Mouse (Mus musculus) bone marrow, adult 2 months (tissue): ENCODE results near the gene Edem2. TPM values are rescaled to one million over a fixed set of nuclear protein-coding genes. Genes with fewer than 3 reads are reported as not detected.
A peak's percentile ranks its signal among the peaks of the same experiment; 100 is the strongest.

Source experiments
- H3K27ac ChIP-seq: fragments of 200-500 bp; 2 replicates; pipeline ENCODE4 v1.5.1; 2012; ENCODE audit warnings: low read depth, mild to moderate bottlenecking, control low read depth, inconsistent platforms, low read length; ENCODE audit not compliant: control insufficient read depth, poor library complexity, insufficient read depth
- H3K4me1 ChIP-seq: fragments of 200-500 bp; 2 replicates; pipeline ENCODE4 v1.6.1; 2011; ENCODE audit warnings: low read length; ENCODE audit not compliant: control insufficient read depth, insufficient read depth
- H3K4me3 ChIP-seq: fragments of 200-500 bp; replicated peaks from 2 replicates; pipeline ENCODE3; 2011; ENCODE audit warnings: mild to moderate bottlenecking, low read depth, low read length, control low read depth; ENCODE audit not compliant: control insufficient read depth
- CTCF ChIP-seq: fragments of 200-500 bp; IDR thresholded peaks from 2 replicates; pipeline ENCODE4 v1.5.1; 2011; ENCODE audit warnings: low read length, control low read depth; ENCODE audit not compliant: control insufficient read depth, insufficient read depth
- POLR2A ChIP-seq: fragments of 200-500 bp; IDR thresholded peaks from 2 replicates; pipeline ENCODE4 v1.6.1; 2011; ENCODE audit warnings: low read depth, mild to moderate bottlenecking, control low read depth, low read length, borderline replicate concordance; ENCODE audit not compliant: control insufficient read depth
- WGBS: fragments of 180-500 bp; shearing (Covaris S2); methylation state at CpG from one replicate; pipeline ENCODE4 v1.1.7; 2018; 5-methylcytosine and 5-hydroxymethylcytosine counted together
- polyA plus RNA-seq: library from polyadenylated mRNA; stranded (reverse); fragments of >200 nt; gene quantifications from 2 replicates; pipeline ENCODE4 v1.2.4, GENCODE M21; 2011; ENCODE audit warnings: low replicate concordance; ENCODE audit not compliant: missing spikeins, insufficient read depth, insufficient read length

Gene Edem2
- polyA plus RNA-seq, 1 experiment, result 17.6 TPM

- WGBS, result 10% methylated on average over 7 of the region's 7 CpGs
- no peaks in the 10 kb centered on the region for H3K4me1 ChIP-seq
- no peak overlapping the region for H3K4me3 ChIP-seq
- no peak for TF ChIP-seq POLR2A
- H3K27ac ChIP-seq, result no peak overlapping the region
Measured at GRCm38 (mm10) chr2:155696851-155697250, 32.4 kb downstream of the Edem2 start.

GRCm38 (mm10) chr2:155696091-155696558 is 33.1 kb downstream of the Edem2 start:
- WGBS, result 26% methylated on average over 7 of the region's 7 CpGs

GRCm38 (mm10) chr2:155695316-155695715 is 34.0 kb downstream of the Edem2 start:
- H3K4me1 ChIP-seq, result no peaks in the 10 kb centered on the region; the same call in 1 of the 2 replicates
- no peak for TF ChIP-seq POLR2A
- no peak for TF ChIP-seq CTCF
- no peak overlapping the region for H3K27ac ChIP-seq
- H3K4me3 ChIP-seq, result no peak overlapping the region
- WGBS, result 79% methylated on average over 3 of the region's 3 CpGs

More at GRCm38 (mm10) chr2:155696091-155696558, 33.1 kb downstream of the Edem2 start:
- no peaks in the 10 kb centered on the region for H3K4me1 ChIP-seq
- H3K27ac ChIP-seq, result no peak overlapping the region
- no peak overlapping the region for H3K4me3 ChIP-seq
- TF ChIP-seq POLR2A, result no peak
- TF ChIP-seq CTCF, result peak; percentile 93

DNA sequence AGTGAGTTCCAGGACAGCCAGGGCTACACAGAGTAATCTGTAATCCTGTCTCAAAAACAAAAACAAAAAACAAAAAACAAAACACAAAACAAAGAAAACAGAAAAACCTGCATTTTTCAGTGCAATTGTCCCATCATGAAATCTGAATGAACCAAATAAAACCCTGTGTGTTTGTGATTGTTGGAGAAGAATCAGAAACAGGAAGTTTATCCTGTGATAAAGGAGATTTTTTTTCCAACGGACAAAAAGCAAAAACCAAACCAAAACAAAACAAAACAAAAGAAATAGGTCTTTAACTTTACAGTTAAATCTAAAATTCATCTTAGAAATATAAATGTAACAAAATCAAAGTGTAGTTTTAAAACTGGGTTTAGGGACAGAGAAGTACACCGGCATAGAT is 34.7 kb downstream of the Edem2 start:
- 60% methylated on average over 2 of the region's 2 CpGs for WGBS
- TF ChIP-seq POLR2A, result no peak
- TF ChIP-seq CTCF, result no peak
- no peak overlapping the region for H3K4me3 ChIP-seq
- H3K27ac ChIP-seq, result no peak overlapping the region
- H3K4me1 ChIP-seq, result no peaks in the 10 kb centered on the region; the same call in 1 of the 2 replicates

DNA sequence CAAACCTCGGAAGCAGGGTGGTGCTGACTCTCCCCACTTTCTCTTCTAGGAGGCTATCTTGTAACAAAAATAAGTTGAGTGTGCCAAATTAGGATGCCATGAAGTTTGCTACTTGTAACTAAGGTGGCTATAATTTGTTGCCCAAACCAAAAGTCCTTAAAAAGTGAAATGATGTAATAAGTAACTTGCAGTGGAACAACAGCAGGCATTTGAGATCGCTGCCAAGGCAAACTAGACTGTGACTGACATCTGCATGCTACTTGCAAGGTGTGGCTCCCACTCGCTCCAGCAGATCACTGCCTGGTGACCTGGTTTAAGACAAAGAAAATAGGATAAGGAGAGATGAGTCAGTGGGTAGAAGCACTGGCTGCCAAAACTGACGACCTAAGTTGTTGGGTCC is 36.1 kb downstream of the Edem2 start:
- TF ChIP-seq POLR2A, result no peak
- TF ChIP-seq CTCF, result no peak
- Histone ChIP-seq H3K4me3 (no peak overlapping the region), H3K4me1 (no peaks in the 10 kb centered on the region; the same call in 1 of the 2 replicates), H3K27ac (no peak overlapping the region)
- 84% methylated on average over 4 of the region's 4 CpGs for WGBS

GRCm38 (mm10) chr2:155691723-155692493 is 37.4 kb downstream of the Edem2 start, which contains the start of gene Trpc4ap:
Trpc4ap (minus strand) TSS chr2:155692384.
- peak within 1 kb of the TSS; percentile 93 for H3K27ac ChIP-seq
- under 1% methylated on average over 72 of the region's 72 CpGs for WGBS
- TF ChIP-seq CTCF, result peak; percentile 98
- peak; percentile 83; the same call in 1 of the 2 replicates for TF ChIP-seq POLR2A
- no peaks in the 10 kb centered on the region; the same call in 1 of the 2 replicates for H3K4me1 ChIP-seq
- H3K4me3 ChIP-seq, result peak within 1 kb of the TSS; percentile 97

DNA sequence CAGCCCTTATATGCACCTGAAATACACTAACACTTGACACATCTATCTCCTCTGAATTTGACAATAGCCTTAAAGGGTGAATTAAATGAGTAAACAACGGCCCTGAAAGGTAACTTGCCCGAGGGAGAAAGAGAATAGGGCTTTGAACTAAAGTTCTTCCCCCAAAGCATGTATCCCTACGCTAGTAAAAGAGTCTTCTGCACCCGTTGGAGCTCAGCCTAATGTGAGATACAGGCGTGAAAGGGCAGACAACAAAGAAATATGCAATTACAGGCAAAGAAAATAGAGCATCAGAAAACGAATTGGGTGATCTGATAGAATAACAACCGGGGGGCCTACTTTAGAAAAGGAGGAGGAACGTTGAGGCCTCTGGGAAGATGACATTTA is 37.9 kb downstream of the Edem2 start:
- H3K4me3 ChIP-seq, result peak overlapping the region; percentile 97
- H3K27ac ChIP-seq, result peak overlapping the region; percentile 93
- no peak for TF ChIP-seq CTCF
- no peak for TF ChIP-seq POLR2A
- no peaks in the 10 kb centered on the region; the same call in 1 of the 2 replicates for H3K4me1 ChIP-seq
- WGBS, result 3% methylated on average over 8 of the region's 8 CpGs

GRCm38 (mm10) chr2:155689211-155689610 is 40.1 kb downstream of the Edem2 start:
- TF ChIP-seq CTCF, result no peak
- TF ChIP-seq POLR2A, result no peak
- whole genome bisulfite sequencing, result 85% methylated on average over 4 of the region's 4 CpGs
- Histone ChIP-seq H3K4me3 (no peak overlapping the region), H3K4me1 (no peaks in the 10 kb centered on the region; the same call in 1 of the 2 replicates), H3K27ac (no peak overlapping the region)

DNA sequence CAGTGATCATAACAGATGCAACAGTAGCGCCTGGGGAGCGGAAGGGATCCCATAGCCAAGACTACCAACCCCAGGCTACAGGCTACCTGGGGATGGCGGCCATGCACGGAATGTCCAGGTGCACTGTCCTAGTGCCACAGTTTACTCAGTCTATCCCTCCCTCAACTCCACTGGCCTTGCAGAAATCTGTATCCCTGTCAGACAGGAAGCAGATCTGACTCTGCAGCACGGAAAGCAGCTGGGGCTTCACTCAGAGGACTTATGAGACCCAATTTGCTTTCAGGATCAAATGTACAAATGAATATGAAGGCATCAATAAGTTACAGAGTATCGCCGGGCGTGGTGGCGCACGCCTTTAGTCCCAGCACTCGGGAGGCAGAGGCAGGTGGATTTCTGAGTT is 41.5 kb downstream of the Edem2 start:
- H3K27ac ChIP-seq, result no peak overlapping the region
- TF ChIP-seq POLR2A (no peak), CTCF (no peak)
- no peak overlapping the region for H3K4me3 ChIP-seq
- no peaks in the 10 kb centered on the region; the same call in 1 of the 2 replicates for H3K4me1 ChIP-seq
- whole genome bisulfite sequencing, result 90% methylated on average over 11 of the region's 11 CpGs
